Mouse (Mus musculus) testis, adult 2 months (tissue): ENCODE measurements around the gene Them5. TPM values are rescaled to one million over a fixed set of nuclear protein-coding genes. Genes with fewer than 3 reads are reported as not detected.

ENCODE experiments used
- H3K27ac ChIP-seq: fragments of 200-500 bp; 2 replicates; pipeline ENCODE4 v1.5.1; 2012; ENCODE audit warnings: low read depth, low read length; ENCODE audit not compliant: control insufficient read depth, insufficient read depth
- H3K27me3 ChIP-seq: fragments of 200-500 bp; 2 replicates; pipeline ENCODE4 v1.6.1; 2012; ENCODE audit warnings: mild to moderate bottlenecking, low read length, moderate library complexity; ENCODE audit not compliant: control insufficient read depth, insufficient read depth
- H3K36me3 ChIP-seq: fragments of 200-500 bp; 2 replicates; pipeline ENCODE4 v1.6.1; 2012; ENCODE audit warnings: mild to moderate bottlenecking, low read length; ENCODE audit not compliant: control insufficient read depth, insufficient read depth
- H3K4me1 ChIP-seq: fragments of 200-500 bp; 2 replicates; pipeline ENCODE4 v1.6.1; 2012; ENCODE audit warnings: low read length; ENCODE audit not compliant: control insufficient read depth, insufficient read depth
- H3K4me3 ChIP-seq: fragments of 200-500 bp; 2 replicates; pipeline ENCODE4 v1.5.1; 2012; ENCODE audit warnings: low read depth, mild to moderate bottlenecking, low read length, moderate library complexity, mixed read lengths; ENCODE audit not compliant: control insufficient read depth
- CTCF ChIP-seq: fragments of 200-500 bp; IDR thresholded peaks from 2 replicates; pipeline ENCODE4 v1.5.1; 2012; ENCODE audit warnings: low read depth, mild to moderate bottlenecking, inconsistent platforms, low read length, moderate library complexity; ENCODE audit not compliant: control insufficient read depth, insufficient read depth, insufficient replicate concordance
- POLR2A ChIP-seq: fragments of 200-500 bp; IDR thresholded peaks from 2 replicates; pipeline ENCODE4 v1.6.1; 2012; ENCODE audit warnings: low read depth, mild to moderate bottlenecking, inconsistent platforms, low read length, moderate library complexity; ENCODE audit not compliant: control insufficient read depth
- polyA plus RNA-seq: library from polyadenylated mRNA; depleted of rRNA; stranded (reverse); fragments of >200 nt; gene quantifications from 2 replicates; pipeline ENCODE4 v1.2.3, GENCODE M21; 2012; rRNA removed

The Them5 gene
- polyA plus RNA-seq, 1 experiment, result 0.11 TPM

GRCm38 (mm10) chr3:94389420-94389819 is 47.5 kb downstream of the Them5 start:
- Histone ChIP-seq H3K27me3 (no peaks in the 10 kb centered on the region), H3K4me1 (no peaks in the 10 kb centered on the region), H3K36me3 (no peaks in the 10 kb centered on the region), H3K4me3 (no peak overlapping the region), H3K27ac (no peak overlapping the region)
- TF ChIP-seq CTCF (no peak), POLR2A (no peak)

- TF ChIP-seq POLR2A, result no peak
- TF ChIP-seq CTCF, result no peak
- H3K36me3 ChIP-seq, result no peaks in the 10 kb centered on the region
- H3K27me3 ChIP-seq, result no peaks in the 10 kb centered on the region
- H3K4me1 ChIP-seq, result no peaks in the 10 kb centered on the region
- H3K4me3 ChIP-seq, result no peak overlapping the region
- no peak overlapping the region for H3K27ac ChIP-seq
These were observed 49.1 kb downstream of the Them5 start for GRCm38 (mm10) chr3:94391001-94391400.

- no peaks in the 10 kb centered on the region for H3K36me3 ChIP-seq
- H3K4me3 ChIP-seq, result no peak overlapping the region
- no peak overlapping the region for H3K27ac ChIP-seq
- H3K27me3 ChIP-seq, result no peaks in the 10 kb centered on the region
- H3K4me1 ChIP-seq, result no peaks in the 10 kb centered on the region
- TF ChIP-seq POLR2A (no peak), CTCF (no peak)
These were observed 50.2 kb downstream of the Them5 start for GRCm38 (mm10) chr3:94392128-94392527.

- no peaks in the 10 kb centered on the region for H3K36me3 ChIP-seq
- no peak overlapping the region for H3K27ac ChIP-seq
- no peaks in the 10 kb centered on the region for H3K27me3 ChIP-seq
- no peaks in the 10 kb centered on the region for H3K4me1 ChIP-seq
- no peak overlapping the region for H3K4me3 ChIP-seq
- no peak for TF ChIP-seq CTCF
These were observed 51.1 kb downstream of the Them5 start for GRCm38 (mm10) chr3:94393049-94393448.

- H3K27ac ChIP-seq, result no peak overlapping the region
- H3K36me3 ChIP-seq, result no peaks in the 10 kb centered on the region
- no peaks in the 10 kb centered on the region for H3K27me3 ChIP-seq
- H3K4me1 ChIP-seq, result peaks cover 2% of the 10 kb centered on the region; the same call in 1 of the 2 replicates
- TF ChIP-seq CTCF, result no peak
- no peak for TF ChIP-seq POLR2A
- H3K4me3 ChIP-seq, result no peak overlapping the region
These were observed 54.4 kb downstream of the Them5 start for GRCm38 (mm10) chr3:94396336-94396735.

GRCm38 (mm10) chr3:94396851-94397250 is 55.0 kb downstream of the Them5 start:
- peaks cover 2% of the 10 kb centered on the region; the same call in 1 of the 2 replicates for H3K4me1 ChIP-seq
- H3K27me3 ChIP-seq, result no peaks in the 10 kb centered on the region
- no peak for TF ChIP-seq POLR2A
- no peak for TF ChIP-seq CTCF
- H3K27ac ChIP-seq, result no peak overlapping the region
- no peaks in the 10 kb centered on the region for H3K36me3 ChIP-seq
- no peak overlapping the region for H3K4me3 ChIP-seq

Other genes with a start within 250 kb of the Them5 start
- gene Gm10696, start 163.9 kb upstream of the Them5 start, polyA plus RNA-seq, result not detected in 2 replicates
- gene Gm5286, start 145.4 kb upstream of the Them5 start, polyA plus RNA-seq, result 0.14 and 0.16 TPM in 2 replicates
- gene Gm4778, start 78.1 kb upstream of the Them5 start, polyA plus RNA-seq, result not detected in 2 replicates
- gene Them4, start 32.0 kb upstream of the Them5 start, polyA plus RNA-seq, result 7.3 and 9.0 TPM in 2 replicates
- 0.23 and 0.41 TPM in 2 replicates for gene C2cd4d, start 20.3 kb downstream of the Them5 start, polyA plus RNA-seq
- gene Rorc, start 30.7 kb downstream of the Them5 start, polyA plus RNA-seq, result 1.3 and 1.5 TPM in 2 replicates
- not detected in 2 replicates for gene Lingo4, start 56.4 kb downstream of the Them5 start, polyA plus RNA-seq
- 5.5 and 8.9 TPM in 2 replicates for gene Tdrkh, start 71.2 kb downstream of the Them5 start, polyA plus RNA-seq
- 16.8 and 17.1 TPM in 2 replicates for gene Mrpl9, start 101.2 kb downstream of the Them5 start, polyA plus RNA-seq
- gene Oaz3, start 101.8 kb downstream of the Them5 start, polyA plus RNA-seq, result 2,779 and 3,078 TPM in 2 replicates
- gene Celf3, start 136.2 kb downstream of the Them5 start, polyA plus RNA-seq, result 243 and 256 TPM in 2 replicates
- 107 and 109 TPM in 2 replicates for gene Riiad1, start 138.2 kb downstream of the Them5 start, polyA plus RNA-seq
- gene Snx27, start 240.6 kb downstream of the Them5 start, polyA plus RNA-seq, result 18.5 and 19.0 TPM in 2 replicates